Mouse (Mus musculus) embryonic facial prominence, embryonic 11.5 days (tissue): ENCODE results near the gene Btd. TPM values are rescaled to one million over a fixed set of nuclear protein-coding genes. Genes with fewer than 3 reads are reported as not detected.
"Not testable (repeated sequence)": the region's sequence is repeated elsewhere in the genome, so short reads cannot be mapped to it uniquely, and the experiment has no call there.

Experiments used
- ATAC-seq: fragments of 200-750 bp; cut with Nextera tagmentation; replicated peaks from 2 replicates; pipeline ENCODE4 v1.8.0; 2017; ENCODE audit warnings: low read depth; ENCODE audit not compliant: insufficient number of reproducible peaks, low FRiP score, low TSS enrichment
- DNase-seq: peaks from one replicate; pipeline ENCODE4 v3.0.0-alpha.2; 2015; ENCODE audit warnings: low spot score
- H3K27ac ChIP-seq: fragments of 300-500 bp; sonication (generic); replicated peaks from 2 replicates; pipeline ENCODE4 v1.5.1; 2014; ENCODE audit warnings: mild to moderate bottlenecking, low read depth, low read length, control low read depth
- H3K27me3 ChIP-seq: fragments of 300-500 bp; sonication (generic); 2 replicates; pipeline ENCODE4 v1.6.1; 2014; ENCODE audit warnings: mild to moderate bottlenecking, low read length, moderate library complexity, mixed read lengths; ENCODE audit not compliant: control insufficient read depth, insufficient read depth
- H3K36me3 ChIP-seq: fragments of 300-500 bp; sonication (generic); replicated peaks from 2 replicates; pipeline ENCODE4 v1.6.1; 2014; ENCODE audit warnings: low read depth, mild to moderate bottlenecking, low read length, moderate library complexity, mixed read lengths; ENCODE audit not compliant: control insufficient read depth, insufficient read depth
- H3K4me1 ChIP-seq: fragments of 300-500 bp; sonication (generic); 2 replicates; pipeline ENCODE4 v1.6.1; 2014; ENCODE audit warnings: low read length, mixed read lengths; ENCODE audit not compliant: control insufficient read depth, insufficient read depth
- H3K4me2 ChIP-seq: fragments of 300-500 bp; sonication (generic); 2 replicates; pipeline ENCODE4 v1.6.1; 2014; ENCODE audit warnings: low read depth, mild to moderate bottlenecking, control low read depth, low read length, moderate library complexity
- H3K4me3 ChIP-seq: fragments of 300-500 bp; sonication (generic); 2 replicates; pipeline ENCODE4 v1.5.1; 2014; ENCODE audit warnings: low read depth, low read length, control low read depth
- H3K9ac ChIP-seq: fragments of 300-500 bp; sonication (generic); replicated peaks from 2 replicates; pipeline ENCODE4 v1.6.1; 2014; ENCODE audit warnings: mild to moderate bottlenecking, control low read depth, low read length
- H3K9me3 ChIP-seq: fragments of 300-500 bp; sonication (generic); replicated peaks from 2 replicates; pipeline ENCODE4 v1.6.1; 2016; ENCODE audit warnings: mild to moderate bottlenecking, low read length, inconsistent platforms, mixed read lengths; ENCODE audit not compliant: control insufficient read depth
- WGBS: fragments of 180-500 bp; shearing (Covaris S2); extraction: QIAGEN DNeasy Blood & Tissue Kit; methylation state at CpG from one replicate; pipeline ENCODE4 v1.1.7; 2014; 5-methylcytosine and 5-hydroxymethylcytosine counted together
- polyA plus RNA-seq: library from polyadenylated mRNA; unstranded; fragments of >200 nt; fragmentation: Nextera tagmentation; extraction: Ambion mirVana; gene quantifications from 2 replicates; pipeline ENCODE4 v1.2.1, GENCODE M21; 2014

Btd gene
- 18.2 and 21.8 TPM in 2 replicates for polyA plus RNA-seq

GRCm38 (mm10) chr14:31640890-31641505, at the start of gene Btd, which contains the start of gene Hacl1:
Gene Btd, plus strand, starts transcription at chr14:31641028.
Gene Hacl1, minus strand, starts transcription at chr14:31641286.
- H3K36me3 ChIP-seq, result no peaks in the 10 kb centered on the region
- H3K4me2 ChIP-seq, result peak within 1 kb of the TSS; percentile 88
- H3K9ac ChIP-seq, result peak within 1 kb of the TSS; percentile 70
- H3K27me3 ChIP-seq, result no peaks in the 10 kb centered on the region
- 0% methylated on average over 30 of the region's 30 CpGs for WGBS
- DNase-seq (peak; percentile 94), ATAC-seq (peak; percentile 97)
- peak within 1 kb of the TSS; percentile 62 for H3K4me3 ChIP-seq
- H3K4me1 ChIP-seq, result no peaks in the 10 kb centered on the region
- H3K9me3 ChIP-seq, result no peaks in the 10 kb centered on the region
- peak within 1 kb of the TSS; percentile 54; the same call in 1 of the 2 replicates for H3K27ac ChIP-seq

DNA sequence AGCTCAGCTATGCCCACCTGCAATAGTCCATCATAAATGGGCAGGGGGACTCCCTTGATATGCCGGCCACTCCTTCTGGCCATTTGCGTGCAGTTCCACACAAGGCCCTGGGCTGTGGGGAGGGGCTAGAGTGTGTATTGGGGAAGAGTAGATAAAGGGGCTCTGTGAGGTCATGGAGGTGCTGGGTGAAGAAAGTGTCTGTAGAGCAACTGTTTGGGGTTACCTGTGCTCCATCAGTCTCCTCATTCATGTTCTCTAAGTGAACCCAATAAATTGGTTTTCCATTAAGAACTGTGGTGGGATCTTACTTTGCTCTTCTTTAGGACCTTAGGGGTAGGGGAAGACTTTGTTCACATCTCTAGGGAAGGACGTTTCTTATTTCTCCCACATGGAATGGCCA, 49.6 kb upstream of the Btd start, which contains the start of gene Colq:
Colq (minus strand) TSS at position 101 of the 400 bp plus-strand sequence.
- Histone ChIP-seq H3K4me2 (no peak within 1 kb of the TSS), H3K9ac (no peak within 1 kb of the TSS), H3K4me3 (no peak within 1 kb of the TSS), H3K36me3 (no peaks in the 10 kb centered on the region), H3K4me1 (no peaks in the 10 kb centered on the region), H3K27ac (no peak within 1 kb of the TSS), H3K9me3 (no peaks in the 10 kb centered on the region), H3K27me3 (no peaks in the 10 kb centered on the region)
- 86% methylated on average over 3 of the region's 3 CpGs for WGBS
- DNase-seq (no peak), ATAC-seq (no peak)

GRCm38 (mm10) chr14:31593036-31593435, 47.8 kb upstream of the Btd start:
- H3K9me3 ChIP-seq, result no peaks in the 10 kb centered on the region
- 75% methylated on average over 2 of the region's 2 CpGs for WGBS
- H3K4me3 ChIP-seq, result no peak overlapping the region
- H3K36me3 ChIP-seq, result no peaks in the 10 kb centered on the region
- no peaks in the 10 kb centered on the region for H3K27me3 ChIP-seq
- no peaks in the 10 kb centered on the region for H3K4me1 ChIP-seq
- H3K27ac ChIP-seq, result no peak overlapping the region
- DNase-seq (no peak), ATAC-seq (no peak)
- H3K9ac ChIP-seq, result no peak overlapping the region
- no peak overlapping the region for H3K4me2 ChIP-seq

GRCm38 (mm10) chr14:31594693-31595092, 46.1 kb upstream of the Btd start:
- ATAC-seq, result no peak
- Histone ChIP-seq H3K9me3 (no peaks in the 10 kb centered on the region), H3K4me1 (no peaks in the 10 kb centered on the region), H3K9ac (no peak overlapping the region), H3K27ac (no peak overlapping the region), H3K4me2 (no peak overlapping the region), H3K36me3 (no peaks in the 10 kb centered on the region), H3K27me3 (no peaks in the 10 kb centered on the region), H3K4me3 (no peak overlapping the region)
- no peak for DNase-seq
- WGBS, result 64% methylated on average over 3 of the region's 3 CpGs

DNA sequence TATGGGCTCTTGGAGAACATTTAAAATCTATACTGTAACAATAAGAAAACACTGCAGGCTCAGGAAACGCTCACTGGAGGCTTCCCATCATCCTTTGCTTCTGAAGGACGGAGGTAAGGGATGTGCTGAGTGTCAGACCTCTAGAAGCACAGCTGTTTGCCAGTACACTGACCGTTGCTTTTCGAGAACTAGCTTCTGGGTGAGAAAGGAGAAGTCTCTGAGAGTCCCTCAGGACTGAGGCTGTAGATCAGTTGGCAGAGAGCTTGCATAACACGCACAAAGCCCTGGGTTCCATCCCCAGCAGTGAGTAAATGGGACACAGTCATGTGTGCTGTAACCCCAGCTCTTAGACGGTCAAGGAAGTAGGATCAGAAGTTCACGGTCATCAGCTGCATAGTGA, 44.4 kb upstream of the Btd start:
- Histone ChIP-seq H3K9ac (no peak overlapping the region), H3K4me1 (no peaks in the 10 kb centered on the region), H3K27ac (no peak overlapping the region), H3K27me3 (no peaks in the 10 kb centered on the region), H3K9me3 (no peaks in the 10 kb centered on the region), H3K36me3 (no peaks in the 10 kb centered on the region), H3K4me2 (no peak overlapping the region), H3K4me3 (no peak overlapping the region)
- DNase-seq (no peak), ATAC-seq (no peak)
- WGBS, result 78% methylated on average over 7 of the region's 7 CpGs

GRCm38 (mm10) chr14:31597446-31597845, 43.4 kb upstream of the Btd start:
- ATAC-seq (no peak), DNase-seq (no peak)
- H3K36me3 ChIP-seq, result no peaks in the 10 kb centered on the region
- H3K27me3 ChIP-seq, result no peaks in the 10 kb centered on the region
- no peaks in the 10 kb centered on the region for H3K4me1 ChIP-seq
- no peak overlapping the region for H3K4me3 ChIP-seq
- H3K27ac ChIP-seq, result no peak overlapping the region
- H3K4me2 ChIP-seq, result no peak overlapping the region
- H3K9ac ChIP-seq, result no peak overlapping the region
- H3K9me3 ChIP-seq, result no peaks in the 10 kb centered on the region
- WGBS, result 91% methylated on average over 4 of the region's 4 CpGs

GRCm38 (mm10) chr14:31601908-31602615, 38.8 kb upstream of the Btd start:
- H3K9ac ChIP-seq, result no peak overlapping the region
- no peaks in the 10 kb centered on the region for H3K27me3 ChIP-seq
- DNase-seq (no peak), ATAC-seq (no peak)
- H3K27ac ChIP-seq, result no peak overlapping the region
- H3K4me3 ChIP-seq, result no peak overlapping the region
- 90% methylated on average over 14 of the region's 14 CpGs for WGBS
- H3K9me3 ChIP-seq, result no peaks in the 10 kb centered on the region
- H3K36me3 ChIP-seq, result no peaks in the 10 kb centered on the region
- H3K4me2 ChIP-seq, result no peak overlapping the region
- no peaks in the 10 kb centered on the region for H3K4me1 ChIP-seq

GRCm38 (mm10) chr14:31602616-31602979, 38.2 kb upstream of the Btd start:
- H3K27me3 ChIP-seq, H3K36me3 ChIP-seq, H3K4me1 ChIP-seq, H3K9me3 ChIP-seq, H3K9ac ChIP-seq, H3K4me3 ChIP-seq, H3K27ac ChIP-seq, H3K4me2 ChIP-seq, ATAC-seq, DNase-seq: not testable (repeated sequence)
- WGBS, result 89% methylated on average over 6 of the region's 6 CpGs
